Mouse (Mus musculus) heart, embryonic 13.5 days (tissue): Measurements from ENCODE around the gene Klhl29. TPM values are rescaled to one million over a fixed set of nuclear protein-coding genes. Genes with fewer than 3 reads are reported as not detected.

Experiments used
- ATAC-seq: fragments of 200-750 bp; cut with Nextera tagmentation; 2 replicates; pipeline ENCODE4 v1.8.0; 2017; ENCODE audit warnings: moderate TSS enrichment; ENCODE audit not compliant: insufficient number of reproducible peaks, low FRiP score, low TSS enrichment; ENCODE audit errors: extremely low read depth
- H3K27ac ChIP-seq: fragments of 300-500 bp; sonication (generic); replicated peaks from 2 replicates; pipeline ENCODE4 v1.5.1; 2015; ENCODE audit warnings: moderate library complexity, mild to moderate bottlenecking, inconsistent platforms
- H3K27me3 ChIP-seq: fragments of 300-500 bp; sonication (generic); replicated peaks from 2 replicates; pipeline ENCODE4 v1.6.1; 2015; ENCODE audit warnings: mild to moderate bottlenecking, inconsistent platforms
- H3K36me3 ChIP-seq: fragments of 300-500 bp; sonication (generic); 2 replicates; pipeline ENCODE4 v1.6.1; 2015; ENCODE audit warnings: mild to moderate bottlenecking, inconsistent platforms
- H3K4me1 ChIP-seq: fragments of 300-500 bp; sonication (generic); 2 replicates; pipeline ENCODE4 v1.6.1; 2015; ENCODE audit warnings: inconsistent platforms
- H3K4me2 ChIP-seq: fragments of 300-500 bp; sonication (generic); 2 replicates; pipeline ENCODE4 v1.6.1; 2015; ENCODE audit warnings: inconsistent platforms, mild to moderate bottlenecking, moderate library complexity
- H3K4me3 ChIP-seq: fragments of 300-500 bp; sonication (generic); 2 replicates; pipeline ENCODE4 v1.5.1; 2015; ENCODE audit warnings: moderate library complexity, mild to moderate bottlenecking, inconsistent platforms
- H3K9ac ChIP-seq: fragments of 300-500 bp; sonication (generic); 2 replicates; pipeline ENCODE4 v1.6.1; 2015; ENCODE audit warnings: inconsistent platforms, mild to moderate bottlenecking, moderate library complexity
- H3K9me3 ChIP-seq: fragments of 300-500 bp; sonication (generic); 2 replicates; pipeline ENCODE4 v1.6.1; 2016; ENCODE audit warnings: inconsistent platforms
- WGBS: fragments of 180-500 bp; shearing (Covaris S2); methylation state at CpG from one replicate; pipeline ENCODE4 v1.1.7; 2015; ENCODE audit warnings: mixed read lengths; 5-methylcytosine and 5-hydroxymethylcytosine counted together
- polyA plus RNA-seq: library from polyadenylated mRNA; unstranded; fragments of >200 nt; fragmentation: Nextera tagmentation; extraction: Ambion mirVana; gene quantifications from 2 replicates; pipeline ENCODE4 v1.2.1, GENCODE M21; 2015

Gene Klhl29
- polyA plus RNA-seq, 1 experiment from 2014 or later = 0.29 TPM

GRCm38 (mm10) chr12:5136300-5136699 lies 239.2 kb downstream of the Klhl29 start:
- no peak; the same call in 1 of the 2 replicates for ATAC-seq
- Histone ChIP-seq H3K27me3 (no peaks in the 10 kb centered on the region), H3K36me3 (no peaks in the 10 kb centered on the region), H3K4me2 (no peak overlapping the region), H3K4me3 (no peak overlapping the region), H3K9ac (no peak overlapping the region), H3K4me1 (no peaks in the 10 kb centered on the region), H3K9me3 (no peaks in the 10 kb centered on the region), H3K27ac (no peak overlapping the region)
- 23% methylated on average over 4 of the region's 4 CpGs for WGBS

GRCm38 (mm10) chr12:5129190-5129589 lies 246.3 kb downstream of the Klhl29 start:
- H3K9me3 ChIP-seq = no peaks in the 10 kb centered on the region
- H3K27ac ChIP-seq = no peak overlapping the region
- no peak overlapping the region for H3K4me3 ChIP-seq
- H3K9ac ChIP-seq = no peak overlapping the region
- no peak overlapping the region for H3K4me2 ChIP-seq
- no peaks in the 10 kb centered on the region for H3K36me3 ChIP-seq
- no peaks in the 10 kb centered on the region for H3K4me1 ChIP-seq
- WGBS = 74% methylated on average over 4 of the region's 4 CpGs
- ATAC-seq = no peak
- no peaks in the 10 kb centered on the region for H3K27me3 ChIP-seq

- H3K36me3 ChIP-seq = no peaks in the 10 kb centered on the region
- no peaks in the 10 kb centered on the region for H3K9me3 ChIP-seq
- no peak overlapping the region for H3K27ac ChIP-seq
- no peak overlapping the region for H3K4me3 ChIP-seq
- H3K4me1 ChIP-seq = 0 out of 2 replicates have a peak, but pooled peaks cover 4% of the 10 kb centered on the region
- no peak overlapping the region for H3K4me2 ChIP-seq
- no peak overlapping the region for H3K9ac ChIP-seq
- WGBS = 72% methylated on average over 7 of the region's 7 CpGs
- no peaks in the 10 kb centered on the region; the same call in 1 of the 2 replicates for H3K27me3 ChIP-seq
- no peak for ATAC-seq
Observed at GRCm38 (mm10) chr12:5125907-5126306, 249.6 kb downstream of the Klhl29 start.

GRCm38 (mm10) chr12:5122972-5123371 lies 252.5 kb downstream of the Klhl29 start:
- ATAC-seq = no peak
- 32% methylated on average over 8 of the region's 8 CpGs for WGBS
- Histone ChIP-seq H3K9me3 (no peaks in the 10 kb centered on the region), H3K4me1 (peaks cover 14% of the 10 kb centered on the region), H3K9ac (no peak overlapping the region), H3K36me3 (no peaks in the 10 kb centered on the region), H3K27ac (no peak overlapping the region), H3K27me3 (no peaks in the 10 kb centered on the region; the same call in 1 of the 2 replicates), H3K4me3 (no peak overlapping the region), H3K4me2 (no peak overlapping the region)

- Histone ChIP-seq H3K4me3 (peak overlapping the region; percentile 39), H3K9me3 (no peaks in the 10 kb centered on the region), H3K27ac (no peak overlapping the region), H3K4me2 (peak overlapping the region; percentile 66), H3K9ac (peak overlapping the region; percentile 47; the same call in 1 of the 2 replicates), H3K4me1 (peaks cover 14% of the 10 kb centered on the region), H3K36me3 (no peaks in the 10 kb centered on the region), H3K27me3 (no peaks in the 10 kb centered on the region; the same call in 1 of the 2 replicates)
- WGBS = 36% methylated on average over 6 of the region's 6 CpGs
- no peak for ATAC-seq
Observed at GRCm38 (mm10) chr12:5120249-5120648, 255.2 kb downstream of the Klhl29 start.

DNA sequence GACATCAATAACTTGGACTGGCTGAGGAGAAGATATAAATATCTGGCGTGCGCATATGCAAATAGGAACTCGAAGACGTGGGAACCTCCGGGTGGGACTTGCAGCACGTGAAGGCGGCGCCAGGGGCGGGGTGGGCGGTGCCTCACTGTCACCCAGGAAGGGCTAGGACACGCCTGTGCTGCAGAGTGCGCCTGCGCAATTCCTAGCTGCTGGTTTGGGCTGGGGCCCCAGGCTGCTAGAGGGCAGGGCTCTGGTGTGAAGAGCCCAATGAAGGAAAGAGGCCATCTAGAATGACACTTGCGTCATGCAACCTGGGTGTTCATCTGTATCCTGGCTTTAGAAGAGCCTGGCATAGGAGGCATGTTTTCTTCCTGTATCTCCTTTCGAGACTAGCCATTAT lies 255.8 kb downstream of the Klhl29 start:
- WGBS = 11% methylated on average over 15 of the region's 15 CpGs
- H3K36me3 ChIP-seq = no peaks in the 10 kb centered on the region
- H3K9me3 ChIP-seq = no peaks in the 10 kb centered on the region
- H3K4me3 ChIP-seq = peak overlapping the region; percentile 39
- no peak overlapping the region; the same call in 1 of the 2 replicates for H3K9ac ChIP-seq
- H3K27me3 ChIP-seq = no peaks in the 10 kb centered on the region; the same call in 1 of the 2 replicates
- H3K4me1 ChIP-seq = peaks cover 14% of the 10 kb centered on the region
- H3K27ac ChIP-seq = no peak overlapping the region
- peak; percentile 75; the same call in 1 of the 2 replicates for ATAC-seq
- H3K4me2 ChIP-seq = peak overlapping the region; percentile 66

DNA sequence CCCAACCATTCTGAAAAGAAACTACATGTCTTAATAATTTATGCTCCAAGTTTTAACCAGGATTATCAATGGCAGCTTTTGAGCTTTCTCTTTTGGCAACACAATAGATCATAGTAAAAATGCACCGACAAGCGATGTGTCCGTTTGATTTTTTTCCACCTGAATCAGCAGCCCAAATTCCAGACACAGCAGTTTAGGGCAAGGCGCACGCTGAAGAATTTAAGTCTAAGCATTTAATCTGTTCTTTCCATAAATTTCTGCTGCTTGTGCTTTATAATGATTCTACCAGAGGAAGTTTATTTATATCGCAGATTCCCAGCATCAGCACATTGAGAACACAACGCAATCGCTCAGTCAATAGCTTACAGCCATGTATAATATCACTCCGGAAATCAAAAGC lies 256.2 kb downstream of the Klhl29 start:
- no peak overlapping the region for H3K9ac ChIP-seq

DNA sequence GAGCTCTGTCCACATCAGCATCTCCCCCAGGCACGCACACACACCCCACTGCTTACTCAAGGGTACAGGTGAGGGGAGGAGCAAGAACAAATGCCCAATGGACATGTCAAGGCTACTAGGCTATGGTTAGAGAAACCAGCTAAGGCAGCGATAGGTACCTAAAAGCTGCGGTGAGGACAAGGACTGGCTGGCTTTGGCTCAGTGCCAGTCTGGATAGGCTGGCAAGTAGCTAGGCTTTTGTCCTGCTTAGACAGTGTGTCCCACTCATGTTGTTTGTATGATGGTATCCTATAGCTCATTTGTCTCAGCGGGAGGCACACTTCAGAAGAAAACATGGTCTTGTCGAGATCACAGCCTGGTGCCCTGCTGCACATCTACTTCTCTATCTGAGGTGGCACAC lies 258.9 kb downstream of the Klhl29 start:
- no peaks in the 10 kb centered on the region for H3K9me3 ChIP-seq
- H3K36me3 ChIP-seq = no peaks in the 10 kb centered on the region
- H3K4me2 ChIP-seq = no peak overlapping the region
- no peak overlapping the region for H3K4me3 ChIP-seq
- ATAC-seq = no peak
- H3K27me3 ChIP-seq = no peaks in the 10 kb centered on the region
- H3K4me1 ChIP-seq = peaks cover 11% of the 10 kb centered on the region
- no peak overlapping the region for H3K9ac ChIP-seq
- 80% methylated on average over 5 of the region's 5 CpGs for WGBS
- H3K27ac ChIP-seq = no peak overlapping the region

More for the DNA sequence above, 256.2 kb downstream of the Klhl29 start:
- Histone ChIP-seq H3K36me3 (no peaks in the 10 kb centered on the region), H3K27ac (no peak overlapping the region), H3K4me2 (peak overlapping the region; percentile 66), H3K9me3 (no peaks in the 10 kb centered on the region), H3K4me3 (peak overlapping the region; percentile 39), H3K27me3 (no peaks in the 10 kb centered on the region; the same call in 1 of the 2 replicates), H3K4me1 (peaks cover 14% of the 10 kb centered on the region)
- WGBS = 58% methylated on average over 9 of the region's 9 CpGs
- ATAC-seq = no peak

DNA sequence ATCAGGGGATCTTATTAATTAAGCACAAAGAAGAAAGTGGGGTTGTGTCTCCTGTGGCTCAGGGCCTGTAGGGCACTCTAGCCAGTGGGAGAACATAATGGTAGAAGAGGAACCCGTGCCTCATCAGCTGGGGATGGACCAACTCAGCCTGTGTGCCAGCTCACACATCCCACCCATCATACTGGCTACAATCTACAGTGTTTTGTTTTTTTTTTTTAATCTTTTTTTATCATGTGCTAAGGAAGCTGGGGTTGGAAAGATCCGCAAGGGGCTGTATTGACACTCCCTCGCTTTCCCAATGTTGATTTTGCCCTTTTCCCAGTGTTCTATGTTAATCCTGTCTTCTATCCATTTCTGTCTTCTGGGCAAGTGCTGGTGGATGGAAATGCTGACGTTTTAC lies 260.9 kb downstream of the Klhl29 start:
- ATAC-seq = no peak
- no peak overlapping the region for H3K27ac ChIP-seq

GRCm38 (mm10) chr12:5111343-5111742 lies 264.1 kb downstream of the Klhl29 start:
- WGBS = 48% methylated on average over 3 of the region's 3 CpGs

More for the DNA sequence above, 260.9 kb downstream of the Klhl29 start:
- H3K4me3 ChIP-seq = no peak overlapping the region
- H3K9me3 ChIP-seq = no peaks in the 10 kb centered on the region
- 49% methylated on average over 4 of the region's 4 CpGs for WGBS
- H3K4me1 ChIP-seq = peaks cover under 1% of the 10 kb centered on the region
- no peak overlapping the region for H3K9ac ChIP-seq
- H3K4me2 ChIP-seq = no peak overlapping the region
- no peaks in the 10 kb centered on the region for H3K27me3 ChIP-seq
- no peaks in the 10 kb centered on the region for H3K36me3 ChIP-seq

GRCm38 (mm10) chr12:5108613-5109012 lies 266.9 kb downstream of the Klhl29 start:
- Histone ChIP-seq H3K27ac (no peak overlapping the region), H3K4me1 (peaks cover 7% of the 10 kb centered on the region), H3K36me3 (no peaks in the 10 kb centered on the region), H3K27me3 (no peaks in the 10 kb centered on the region), H3K4me3 (no peak overlapping the region), H3K4me2 (no peak overlapping the region), H3K9ac (no peak overlapping the region), H3K9me3 (no peaks in the 10 kb centered on the region)
- ATAC-seq = no peak
- WGBS = 51% methylated on average over 6 of the region's 6 CpGs

More at GRCm38 (mm10) chr12:5111343-5111742, 264.1 kb downstream of the Klhl29 start:
- no peak overlapping the region for H3K27ac ChIP-seq
- H3K4me1 ChIP-seq = peaks cover 7% of the 10 kb centered on the region
- no peak overlapping the region for H3K4me2 ChIP-seq
- H3K9me3 ChIP-seq = no peaks in the 10 kb centered on the region
- no peak overlapping the region for H3K9ac ChIP-seq
- ATAC-seq = no peak
- H3K36me3 ChIP-seq = no peaks in the 10 kb centered on the region
- no peak overlapping the region for H3K4me3 ChIP-seq
- H3K27me3 ChIP-seq = no peaks in the 10 kb centered on the region

- ATAC-seq = no peak
- Histone ChIP-seq H3K27me3 (no peaks in the 10 kb centered on the region), H3K9me3 (no peaks in the 10 kb centered on the region), H3K36me3 (no peaks in the 10 kb centered on the region), H3K9ac (no peak overlapping the region), H3K4me3 (no peak overlapping the region), H3K4me2 (no peak overlapping the region), H3K4me1 (peaks cover 7% of the 10 kb centered on the region), H3K27ac (no peak overlapping the region)
- 60% methylated on average over 2 of the region's 2 CpGs for WGBS
Observed at GRCm38 (mm10) chr12:5107795-5108194, 267.7 kb downstream of the Klhl29 start.
